Mouse (Mus musculus): ENCODE measurements at regions not wholly inside any gene's neighbourhood (a gene's known extent, or its start where the extent isn't known, plus 50 kb on each side); places are given as distances from the start of the nearest gene placed in this dataset.

- TF ChIP-seq POLR2A (IDR thresholded peaks at IDR 0.05; ENCODE audit: control insufficient read depth, low read depth, low read length) = no peak
- TF ChIP-seq CTCF (IDR thresholded peaks at IDR 0.05; ENCODE audit: control insufficient read depth, insufficient read depth, insufficient replicate concordance, low read depth, low read length) = no peak
These were observed 216.4 kb downstream of the Lmx1a start for GRCm38 (mm10) chr1:167905424-167905823.
